Comparison of ENCODE assay signal across 31 mouse cellular contexts in the genomic region with DNA sequence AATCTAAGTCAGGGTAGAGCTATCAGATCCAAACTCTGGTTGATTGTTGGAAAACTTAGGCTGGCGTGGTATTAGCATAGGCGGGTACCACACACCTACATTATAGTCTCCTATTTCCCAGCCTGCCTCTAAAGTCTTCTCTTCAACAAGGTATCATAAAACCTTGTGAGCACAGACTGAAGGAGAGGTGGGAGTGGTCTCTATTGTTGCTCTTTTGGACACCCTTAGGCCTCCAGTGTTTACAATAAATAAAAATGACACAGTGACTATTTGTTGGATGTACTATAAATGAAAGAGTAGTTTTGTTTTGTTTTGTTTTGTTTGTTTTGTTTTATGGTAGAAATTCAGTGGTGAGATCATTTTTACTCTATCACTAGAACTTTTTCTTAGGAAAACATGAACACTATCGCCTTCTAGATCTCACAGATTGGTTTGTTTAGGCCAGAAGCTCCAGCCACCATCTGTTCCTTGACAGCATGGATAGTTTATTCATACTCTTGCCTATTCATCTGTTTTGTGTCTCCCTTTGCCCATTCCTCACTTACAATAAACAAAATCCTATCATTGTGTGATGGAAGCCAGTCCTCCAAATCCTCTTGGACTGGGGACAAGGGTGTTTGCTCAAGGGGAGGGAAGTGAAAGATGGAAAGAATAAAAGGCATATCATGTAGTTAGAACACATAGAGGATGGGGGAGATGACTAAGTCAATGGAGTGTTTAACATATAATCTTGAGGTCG.
DNase-seq lines count a peak whose midpoint lies in the region; ATAC-seq and TF ChIP-seq lines count a peak whose summit lies in the region.
"Had no signal": no experiment of that assay in that cellular context is flagged by ENCODE, and none has a peak within 500 bp of the region (broad histone marks: within the 10 kb centered on the region; RNA-seq: fewer than 3 reads in every experiment).

No protein-coding gene starts in this region.

- WGBS in intestine, embryonic 14.5 days, result 57% methylated on average over 4 of the region's 4 CpGs
- 59% methylated on average over 4 of the region's 4 CpGs for WGBS in intestine, postnatal 0 days
- WGBS in liver, embryonic 11.5 days, result 72% methylated on average over 4 of the region's 4 CpGs

- H3K9me3 ChIP-seq in intestine, embryonic 14.5 days (ENCODE audit: control insufficient read depth, low read length), result no peaks in the 10 kb centered on the region
- H3K9me3 ChIP-seq in intestine, postnatal 0 days (ENCODE audit: control insufficient read depth), result no peaks in the 10 kb centered on the region
- H3K9me3 ChIP-seq in liver, embryonic 11.5 days (ENCODE audit: control insufficient read depth, low read length), result no peaks in the 10 kb centered on the region
- H3K9me3 ChIP-seq: embryonic facial prominence, embryonic 12.5 days; forebrain, embryonic 10.5 days; forebrain, embryonic 15.5 days; G1E; heart, embryonic 10.5 days; heart, embryonic 15.5 days; limb, embryonic 10.5 days; limb, embryonic 15.5 days; liver, embryonic 15.5 days; neural tube, embryonic 12.5 days had no signal

- 0 out of 2 replicates have a peak, but pooled peaks cover 3% of the 10 kb centered on the region for H3K4me1 ChIP-seq in intestine, embryonic 14.5 days (replicated peaks; ENCODE audit: control insufficient read depth, insufficient read depth, low read length)
- no peaks in the 10 kb centered on the region for H3K4me1 ChIP-seq in intestine, postnatal 0 days (replicated peaks; ENCODE audit: control insufficient read depth, insufficient read depth, low read length)
- no peaks in the 10 kb centered on the region for H3K4me1 ChIP-seq in liver, embryonic 11.5 days (replicated peaks; ENCODE audit: control insufficient read depth, insufficient read depth, low read length)
- H3K4me1 ChIP-seq: embryonic facial prominence, embryonic 12.5 days; forebrain, embryonic 10.5 days; forebrain, embryonic 15.5 days; heart, embryonic 10.5 days; heart, embryonic 15.5 days; limb, embryonic 10.5 days; limb, embryonic 15.5 days; liver, embryonic 15.5 days; neural tube, embryonic 12.5 days had no signal

- no peaks in the 10 kb centered on the region for H3K36me3 ChIP-seq in intestine, embryonic 14.5 days (ENCODE audit: control insufficient read depth, insufficient read depth, low read length)
- H3K36me3 ChIP-seq in intestine, postnatal 0 days (ENCODE audit: control insufficient read depth, insufficient read depth), result no peaks in the 10 kb centered on the region
- H3K36me3 ChIP-seq in liver, embryonic 11.5 days (ENCODE audit: control insufficient read depth, insufficient read depth, low read length), result no peaks in the 10 kb centered on the region
- H3K36me3 ChIP-seq: embryonic facial prominence, embryonic 12.5 days; forebrain, embryonic 10.5 days; forebrain, embryonic 15.5 days; G1E; heart, embryonic 10.5 days; heart, embryonic 15.5 days; limb, embryonic 10.5 days; limb, embryonic 15.5 days; liver, embryonic 15.5 days; neural tube, embryonic 12.5 days had no signal

- H3K4me3 ChIP-seq in intestine, embryonic 14.5 days (ENCODE audit: low read depth, low read length), result no peak overlapping the region
- H3K4me3 ChIP-seq in intestine, postnatal 0 days (ENCODE audit: low read depth, low read length), result no peak overlapping the region
- H3K4me3 ChIP-seq in liver, embryonic 11.5 days (ENCODE audit: low read depth, low read length), result no peak overlapping the region
- H3K4me3 ChIP-seq: embryonic facial prominence, embryonic 12.5 days; forebrain, embryonic 10.5 days; forebrain, embryonic 15.5 days; heart, embryonic 10.5 days; heart, embryonic 15.5 days; limb, embryonic 10.5 days; limb, embryonic 15.5 days; liver, embryonic 15.5 days; neural tube, embryonic 12.5 days had no signal

- H3K9ac ChIP-seq in intestine, embryonic 14.5 days (ENCODE audit: low read length), result no peak overlapping the region
- no peak overlapping the region for H3K9ac ChIP-seq in intestine, postnatal 0 days (ENCODE audit: low read depth, low read length)
- H3K9ac ChIP-seq in liver, embryonic 11.5 days (ENCODE audit: low read depth, low read length), result no peak overlapping the region
- H3K9ac ChIP-seq: embryonic facial prominence, embryonic 12.5 days; forebrain, embryonic 15.5 days; heart, embryonic 15.5 days; limb, embryonic 15.5 days; liver, embryonic 15.5 days; neural tube, embryonic 12.5 days had no signal

- DNase-seq in intestine, embryonic 14.5 days (ENCODE audit: low spot score), result no peak
- peak; percentile 9 for DNase-seq in kidney, postnatal 10 days
- DNase-seq in kidney, adult 18-20 months, result no peak
- peak; percentile 16 for DNase-seq in lung, postnatal 10 days
- no peak for DNase-seq in lung, postnatal 4 days
- no peak for DNase-seq in liver, embryonic 11.5 days (ENCODE audit: low spot score)
- DNase-seq: adrenal gland, adult 8-10 months; cerebellum, adult 8-10 months; cerebellum, postnatal 25 days; gastrocnemius, postnatal 25 days; heart, adult 11 months; kidney, postnatal 14 days; layer of hippocampus, adult 9-11 months; right cerebral cortex, adult 18-20 months; right cerebral cortex, postnatal 4 days; thymus, postnatal 14 days had no signal

- peak; percentile 76 for ATAC-seq in intestine, embryonic 14.5 days (replicated peaks; ENCODE audit: low FRiP score, low TSS enrichment, low read depth)
- ATAC-seq in intestine, postnatal 0 days, result no peak
- ATAC-seq in megakaryocyte, adult 5-6 weeks (ENCODE audit: poor library complexity, severe bottlenecking), result no peak
- no peak for ATAC-seq in liver, embryonic 11.5 days (replicated peaks; ENCODE audit: low FRiP score)
- ATAC-seq: forebrain, embryonic 15.5 days; hindbrain, embryonic 16.5 days; midbrain, embryonic 16.5 days had no signal

- no peak overlapping the region for H3K4me2 ChIP-seq in intestine, embryonic 14.5 days (ENCODE audit: low read length)
- no peak overlapping the region for H3K4me2 ChIP-seq in intestine, postnatal 0 days (replicated peaks; ENCODE audit: low read depth)
- no peak overlapping the region for H3K4me2 ChIP-seq in liver, embryonic 11.5 days
- H3K4me2 ChIP-seq: embryonic facial prominence, embryonic 12.5 days; forebrain, embryonic 15.5 days; heart, embryonic 15.5 days; limb, embryonic 15.5 days; liver, embryonic 15.5 days; midbrain, embryonic 11.5 days; neural tube, embryonic 12.5 days had no signal

- TF ChIP-seq CTCF in intestine, postnatal 0 days (IDR thresholded peaks at IDR 0.05; ENCODE audit: low read depth), result no peak

- no peaks in the 10 kb centered on the region for H3K27me3 ChIP-seq in intestine, embryonic 14.5 days (replicated peaks; ENCODE audit: control insufficient read depth, insufficient read depth, low read length)
- H3K27me3 ChIP-seq in intestine, postnatal 0 days (replicated peaks; ENCODE audit: control insufficient read depth, insufficient read depth, low read length), result no peaks in the 10 kb centered on the region
- H3K27me3 ChIP-seq in liver, embryonic 11.5 days (replicated peaks; ENCODE audit: control insufficient read depth, insufficient read depth, low read length), result no peaks in the 10 kb centered on the region
- H3K27me3 ChIP-seq: embryonic facial prominence, embryonic 12.5 days; forebrain, embryonic 15.5 days; heart, embryonic 15.5 days; limb, embryonic 15.5 days; liver, embryonic 15.5 days; neural tube, embryonic 12.5 days had no signal

- H3K27ac ChIP-seq in intestine, embryonic 14.5 days (ENCODE audit: low read depth), result peak overlapping the region; percentile 65
- no peak overlapping the region for H3K27ac ChIP-seq in intestine, postnatal 0 days (ENCODE audit: low read depth, low read length)
- H3K27ac ChIP-seq in liver, embryonic 11.5 days (ENCODE audit: low read depth, low read length), result no peak overlapping the region
- H3K27ac ChIP-seq: embryonic facial prominence, embryonic 12.5 days; forebrain, embryonic 10.5 days; forebrain, embryonic 15.5 days; heart, embryonic 10.5 days; heart, embryonic 15.5 days; limb, embryonic 10.5 days; limb, embryonic 15.5 days; liver, embryonic 15.5 days; neural tube, embryonic 12.5 days had no signal

Comparison
In these comparisons a context has a peak if more than half of its experiments do, and no peak if none do; other contexts are left out.
1. DNase-seq: peak in kidney, postnatal 10 days (single experiment) and lung, postnatal 10 days (single experiment); none in intestine, embryonic 14.5 days (single experiment), kidney, adult 18-20 months (single experiment), lung, postnatal 4 days (0 of 2) and liver, embryonic 11.5 days (single experiment).